Mouse (Mus musculus) limb, embryonic 14.5 days (tissue): ENCODE data around the gene Taf1c. TPM values are rescaled to one million over a fixed set of nuclear protein-coding genes. Genes with fewer than 3 reads are reported as not detected.

Experiments used
- ATAC-seq: fragments of 200-750 bp; cut with Nextera tagmentation; 2 replicates; pipeline ENCODE4 v1.8.0; 2017; ENCODE audit warnings: low read depth, moderate number of reproducible peaks, moderate TSS enrichment; ENCODE audit not compliant: low FRiP score
- DNase-seq: peaks from one replicate; pipeline ENCODE4 v3.0.0-alpha.2; 2015; ENCODE audit warnings: low spot score
- H3K27ac ChIP-seq: fragments of 300-500 bp; sonication (generic); replicated peaks from 2 replicates; pipeline ENCODE4 v1.5.1; 2014; ENCODE audit warnings: low read depth, mild to moderate bottlenecking, low read length, moderate library complexity, mixed read lengths
- H3K27me3 ChIP-seq: fragments of 300-500 bp; sonication (generic); 2 replicates; pipeline ENCODE4 v1.6.1; 2014; ENCODE audit warnings: low read length, mixed read lengths; ENCODE audit not compliant: control insufficient read depth, insufficient read depth
- H3K36me3 ChIP-seq: fragments of 300-500 bp; sonication (generic); 2 replicates; pipeline ENCODE4 v1.6.1; 2014; ENCODE audit warnings: mild to moderate bottlenecking, low read length, moderate library complexity, mixed read lengths; ENCODE audit not compliant: control insufficient read depth, insufficient read depth
- H3K4me1 ChIP-seq: fragments of 300-500 bp; sonication (generic); 2 replicates; pipeline ENCODE4 v1.6.1; 2014; ENCODE audit warnings: antibody characterized with exemption, low read length, mixed read lengths; ENCODE audit not compliant: control insufficient read depth, insufficient read depth
- H3K4me2 ChIP-seq: fragments of 300-500 bp; sonication (generic); replicated peaks from 2 replicates; pipeline ENCODE4 v1.6.1; 2014; ENCODE audit warnings: low read depth, mild to moderate bottlenecking, low read length, moderate library complexity; ENCODE audit not compliant: severe bottlenecking
- H3K4me3 ChIP-seq: fragments of 300-500 bp; sonication (generic); replicated peaks from 2 replicates; pipeline ENCODE4 v1.5.1; 2014; ENCODE audit warnings: low read length
- H3K9ac ChIP-seq: fragments of 300-500 bp; sonication (generic); 2 replicates; pipeline ENCODE4 v1.6.1; 2014; ENCODE audit warnings: mild to moderate bottlenecking, low read depth, low read length, moderate library complexity; ENCODE audit not compliant: severe bottlenecking
- H3K9me3 ChIP-seq: fragments of 300-500 bp; sonication (generic); 2 replicates; pipeline ENCODE4 v1.6.1; 2016; ENCODE audit warnings: low read length; ENCODE audit not compliant: control insufficient read depth
- POLR2A ChIP-seq: fragments of 200-500 bp; IDR thresholded peaks from 2 replicates; pipeline ENCODE4 v1.8.0; 2012; ENCODE audit warnings: inconsistent platforms, mild to moderate bottlenecking, moderate library complexity, borderline replicate concordance; ENCODE audit not compliant: insufficient read depth, insufficient read length; ENCODE audit errors: extremely low read depth
- WGBS: fragments of 180-500 bp; shearing (Covaris S2); extraction: QIAGEN DNeasy Blood & Tissue Kit; methylation state at CpG from one replicate; pipeline ENCODE4 v1.1.7; 2014; 5-methylcytosine and 5-hydroxymethylcytosine counted together
- polyA plus RNA-seq, 2 experiments: library from polyadenylated mRNA; depleted of rRNA in 1 of 2; stranded (reverse) in 1 of 2; unstranded in 1 of 2; fragments of >200 nt; fragmentation: Nextera tagmentation in 1 of 2; extraction: Ambion mirVana in 1 of 2; gene quantifications; 2 replicates each; pipeline versions ENCODE4 v1.2.1 to v1.2.3; 2012 to 2014

Gene Taf1c
- polyA plus RNA-seq, 2 experiments: 11.3 to 18.4 TPM

DNA sequence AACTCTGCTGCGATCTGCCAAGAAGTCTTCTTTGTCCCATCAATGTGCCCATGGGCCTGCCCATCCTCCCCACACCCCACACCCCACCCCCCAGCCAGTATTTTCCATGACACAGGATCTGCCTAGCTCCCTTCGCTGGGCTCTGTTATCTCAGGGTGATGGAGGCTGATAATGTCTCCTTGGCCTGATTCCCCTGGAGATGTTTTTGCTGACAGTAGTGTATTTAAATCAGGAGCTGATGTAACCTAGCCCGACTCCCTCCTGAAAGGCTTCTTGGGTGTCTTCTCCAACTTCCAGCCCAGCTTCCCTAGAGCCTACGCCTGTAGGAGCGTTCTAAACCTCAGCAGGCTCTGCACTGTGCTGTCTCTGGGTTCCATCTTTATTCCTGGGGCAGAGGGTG is 13.9 kb upstream of the Taf1c start:
- TF ChIP-seq POLR2A: no peak
- no peak overlapping the region for H3K4me3 ChIP-seq
- no peak for ATAC-seq
- H3K4me1 ChIP-seq: no peaks in the 10 kb centered on the region
- no peaks in the 10 kb centered on the region for H3K36me3 ChIP-seq
- no peaks in the 10 kb centered on the region for H3K27me3 ChIP-seq
- no peak overlapping the region for H3K9ac ChIP-seq
- no peak overlapping the region for H3K4me2 ChIP-seq
- WGBS: 69% methylated on average over 5 of the region's 5 CpGs
- no peak for DNase-seq
- H3K27ac ChIP-seq: no peak overlapping the region
- no peaks in the 10 kb centered on the region for H3K9me3 ChIP-seq

DNA sequence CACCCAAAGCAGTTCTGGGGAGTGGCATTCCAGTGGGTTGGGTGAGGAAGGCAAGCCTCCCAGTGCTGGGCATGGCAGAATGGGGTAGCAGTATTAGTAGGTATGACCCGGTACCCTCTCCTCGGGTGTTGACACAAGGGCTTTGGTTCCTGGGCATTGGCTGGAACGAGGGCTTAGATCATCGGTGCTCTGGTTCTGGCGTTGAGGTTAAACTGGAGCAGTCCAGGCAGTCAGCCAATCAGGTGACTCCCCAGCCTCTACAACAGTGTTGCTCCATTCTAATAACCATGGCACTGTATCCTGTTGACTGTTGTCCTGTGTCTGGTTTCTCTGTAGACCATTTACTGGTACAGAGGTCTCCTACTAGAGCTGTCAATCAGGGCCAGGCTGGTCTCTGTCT is 12.6 kb upstream of the Taf1c start:
- Histone ChIP-seq H3K27ac (no peak overlapping the region), H3K27me3 (no peaks in the 10 kb centered on the region), H3K9me3 (no peaks in the 10 kb centered on the region), H3K4me1 (no peaks in the 10 kb centered on the region), H3K9ac (no peak overlapping the region), H3K36me3 (no peaks in the 10 kb centered on the region), H3K4me2 (no peak overlapping the region), H3K4me3 (no peak overlapping the region)
- ATAC-seq (no peak), DNase-seq (no peak)
- TF ChIP-seq POLR2A: no peak
- WGBS: 91% methylated on average over 5 of the region's 5 CpGs

- H3K27me3 ChIP-seq: no peaks in the 10 kb centered on the region
- ATAC-seq: no peak
- 95% methylated on average over 4 of the region's 4 CpGs for WGBS
- H3K4me1 ChIP-seq: no peaks in the 10 kb centered on the region
- H3K27ac ChIP-seq: no peak overlapping the region
- no peaks in the 10 kb centered on the region for H3K36me3 ChIP-seq
- H3K9ac ChIP-seq: no peak overlapping the region
- no peak overlapping the region for H3K4me3 ChIP-seq
- H3K9me3 ChIP-seq: no peaks in the 10 kb centered on the region
- DNase-seq: no peak
- TF ChIP-seq POLR2A: no peak
- no peak overlapping the region for H3K4me2 ChIP-seq
These were observed 11.8 kb upstream of the Taf1c start for GRCm38 (mm10) chr8:119616811-119617210.

GRCm38 (mm10) chr8:119616358-119616757 is 11.3 kb upstream of the Taf1c start:
- no peaks in the 10 kb centered on the region for H3K36me3 ChIP-seq
- H3K4me3 ChIP-seq: no peak overlapping the region
- no peaks in the 10 kb centered on the region for H3K9me3 ChIP-seq
- H3K4me2 ChIP-seq: no peak overlapping the region
- no peaks in the 10 kb centered on the region for H3K4me1 ChIP-seq
- no peaks in the 10 kb centered on the region for H3K27me3 ChIP-seq
- 75% methylated on average over 4 of the region's 7 CpGs for WGBS
- ATAC-seq (no peak), DNase-seq (no peak)
- no peak overlapping the region for H3K27ac ChIP-seq
- H3K9ac ChIP-seq: no peak overlapping the region
- no peak for TF ChIP-seq POLR2A

- no peak for TF ChIP-seq POLR2A
These were observed 10.1 kb upstream of the Taf1c start for GRCm38 (mm10) chr8:119615096-119615495.

DNA sequence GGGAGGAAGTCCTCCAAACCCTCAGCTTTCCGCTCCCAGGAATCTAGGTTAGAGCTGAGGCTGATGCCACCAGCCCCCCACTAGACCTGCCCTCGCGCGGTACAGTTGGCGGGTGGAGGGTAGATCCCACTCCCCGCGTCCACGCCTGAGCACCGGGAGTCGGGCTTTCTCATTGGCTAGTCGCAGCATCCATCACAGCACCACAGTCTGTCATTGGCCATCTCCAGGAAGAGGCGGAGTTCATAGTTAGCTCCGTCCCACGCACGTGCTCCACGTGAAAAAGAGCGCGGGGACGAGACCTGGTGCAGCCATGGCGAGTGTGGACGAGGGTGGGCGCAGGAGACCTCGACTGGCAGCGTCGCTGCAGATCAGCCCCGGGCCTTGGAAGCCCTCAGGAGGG is 7.4 kb upstream of the Taf1c start, which contains the start of gene Adad2:
Gene Adad2, plus strand, starts transcription at position 277 of the 400 bp plus-strand sequence.
- H3K9ac ChIP-seq: no peak within 1 kb of the TSS
- no peaks in the 10 kb centered on the region for H3K36me3 ChIP-seq
- no peak within 1 kb of the TSS for H3K27ac ChIP-seq
- TF ChIP-seq POLR2A: no peak
- 80% methylated on average over 26 of the region's 26 CpGs for WGBS
- no peak within 1 kb of the TSS for H3K4me3 ChIP-seq
- ATAC-seq: no peak
- no peaks in the 10 kb centered on the region for H3K27me3 ChIP-seq
- H3K9me3 ChIP-seq: no peaks in the 10 kb centered on the region
- DNase-seq: no peak
- no peaks in the 10 kb centered on the region for H3K4me1 ChIP-seq
- no peak within 1 kb of the TSS for H3K4me2 ChIP-seq

More at GRCm38 (mm10) chr8:119615096-119615495, 10.1 kb upstream of the Taf1c start:
- ATAC-seq (no peak), DNase-seq (no peak)
- Histone ChIP-seq H3K4me1 (no peaks in the 10 kb centered on the region), H3K36me3 (no peaks in the 10 kb centered on the region), H3K4me3 (no peak overlapping the region), H3K4me2 (no peak overlapping the region), H3K9ac (no peak overlapping the region), H3K9me3 (no peaks in the 10 kb centered on the region), H3K27ac (no peak overlapping the region), H3K27me3 (no peaks in the 10 kb centered on the region)
- WGBS: 77% methylated on average over 9 of the region's 14 CpGs
